Mouse (Mus musculus) forebrain, embryonic 14.5 days (tissue): Measurements from ENCODE around the gene Foxn3. TPM values are rescaled to one million over a fixed set of nuclear protein-coding genes. Genes with fewer than 3 reads are reported as not detected.

Experiments used
- ATAC-seq: fragments of 200-750 bp; cut with Nextera tagmentation; 2 replicates; pipeline ENCODE4 v1.8.0; 2017; ENCODE audit warnings: mild to moderate bottlenecking, moderate library complexity
- DNase-seq: peaks from one replicate; pipeline ENCODE4 v3.0.0-alpha.2; 2015; ENCODE audit warnings: low spot score
- H3K27ac ChIP-seq: fragments of 300-500 bp; sonication (generic); 2 replicates; pipeline ENCODE4 v1.5.1; 2014; ENCODE audit warnings: low read depth, mild to moderate bottlenecking, control low read depth, low read length, moderate library complexity
- H3K27me3 ChIP-seq: fragments of 300-500 bp; sonication (generic); replicated peaks from 2 replicates; pipeline ENCODE4 v1.6.1; 2014; ENCODE audit warnings: low read length, control low read depth, mixed read lengths; ENCODE audit not compliant: control insufficient read depth, insufficient read depth
- H3K36me3 ChIP-seq: fragments of 300-500 bp; sonication (generic); 2 replicates; pipeline ENCODE4 v1.6.1; 2014; ENCODE audit warnings: low read length, control low read depth; ENCODE audit not compliant: control insufficient read depth, insufficient read depth
- H3K4me1 ChIP-seq: fragments of 300-500 bp; sonication (generic); 2 replicates; pipeline ENCODE4 v1.6.1; 2014; ENCODE audit warnings: antibody characterized with exemption, low read length, control low read depth; ENCODE audit not compliant: control insufficient read depth, insufficient read depth
- H3K4me2 ChIP-seq: fragments of 300-500 bp; sonication (generic); 2 replicates; pipeline ENCODE4 v1.6.1; 2014; ENCODE audit warnings: mild to moderate bottlenecking, control low read depth, low read length
- H3K4me3 ChIP-seq: fragments of 300-500 bp; sonication (generic); 2 replicates; pipeline ENCODE4 v1.5.1; 2014; ENCODE audit warnings: low read depth, low read length, control low read depth
- H3K9ac ChIP-seq: fragments of 300-500 bp; sonication (generic); 2 replicates; pipeline ENCODE4 v1.6.1; 2014; ENCODE audit warnings: mild to moderate bottlenecking, low read length, control low read depth, moderate library complexity
- H3K9me3 ChIP-seq: fragments of 300-500 bp; sonication (generic); replicated peaks from 2 replicates; pipeline ENCODE4 v1.6.1; 2016; ENCODE audit warnings: low read length, control low read depth, mixed read lengths; ENCODE audit not compliant: control insufficient read depth
- WGBS: fragments of 180-500 bp; shearing (Covaris S2); extraction: QIAGEN DNeasy Blood & Tissue Kit; methylation state at CpG from one replicate; pipeline ENCODE4 v1.1.7; 2014; 5-methylcytosine and 5-hydroxymethylcytosine counted together
- polyA plus RNA-seq: library from polyadenylated mRNA; unstranded; fragments of >200 nt; fragmentation: Nextera tagmentation; extraction: Ambion mirVana; gene quantifications from 2 replicates; pipeline ENCODE4 v1.2.1, GENCODE M21; 2014

Foxn3 gene
- polyA plus RNA-seq, 1 experiment from 2014 or later: 61.6 TPM

DNA sequence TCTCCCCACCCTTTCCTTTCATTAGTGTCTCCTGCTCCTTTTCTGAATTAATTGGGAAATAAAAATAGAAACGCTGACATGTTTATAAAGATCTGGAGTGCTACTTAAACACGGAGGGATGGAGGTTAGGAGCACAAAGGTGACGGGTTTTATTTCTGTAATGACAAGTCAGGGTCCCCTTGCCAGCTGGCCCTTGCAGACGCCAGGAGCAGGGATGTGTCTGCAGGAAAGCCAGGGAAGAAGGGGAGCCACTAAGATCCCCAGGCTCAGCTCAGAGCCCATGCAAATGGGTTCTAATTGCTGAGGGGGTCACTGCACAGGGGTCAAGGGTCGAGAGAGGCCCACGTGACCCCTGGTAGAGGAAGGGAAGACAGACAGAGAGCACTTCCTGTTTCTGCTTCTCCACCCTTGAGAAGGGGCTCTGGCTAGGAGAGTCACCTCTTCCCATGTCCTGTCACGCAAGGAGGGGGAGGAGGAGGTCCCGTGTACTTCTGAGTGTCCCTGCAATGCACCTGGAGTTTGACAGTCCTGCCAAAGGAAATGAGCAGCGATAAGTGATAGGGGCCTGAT, 36.7 kb downstream of the Foxn3 start:
- Histone ChIP-seq H3K27ac (no peak overlapping the region), H3K9me3 (no peaks in the 10 kb centered on the region), H3K4me3 (no peak overlapping the region), H3K4me1 (peaks cover 4% of the 10 kb centered on the region; the same call in 1 of the 2 replicates), H3K27me3 (no peaks in the 10 kb centered on the region), H3K36me3 (no peaks in the 10 kb centered on the region), H3K9ac (no peak overlapping the region), H3K4me2 (no peak overlapping the region)
- ATAC-seq: no peak
- WGBS: 58% methylated on average over 9 of the region's 9 CpGs
- DNase-seq: no peak

DNA sequence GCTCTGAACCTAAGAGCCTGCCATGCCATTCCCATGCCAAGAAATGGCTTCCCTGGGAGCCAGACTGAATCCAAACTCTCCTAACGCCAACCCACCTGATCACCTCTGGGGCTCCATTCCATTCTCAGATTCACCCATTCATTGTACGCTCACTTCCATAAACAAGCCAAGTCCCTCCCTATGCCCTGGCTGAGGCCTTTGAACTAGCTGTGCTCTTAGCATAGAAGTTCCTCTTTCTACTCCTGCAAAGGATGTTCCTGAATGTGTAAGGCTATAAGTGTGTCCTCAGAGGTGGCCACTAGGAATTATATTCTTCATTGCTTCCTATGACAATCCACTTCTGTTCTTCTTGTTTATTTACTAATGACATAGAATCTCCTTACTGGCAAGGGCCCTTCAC, 40.5 kb downstream of the Foxn3 start:
- ATAC-seq: no peak

DNA sequence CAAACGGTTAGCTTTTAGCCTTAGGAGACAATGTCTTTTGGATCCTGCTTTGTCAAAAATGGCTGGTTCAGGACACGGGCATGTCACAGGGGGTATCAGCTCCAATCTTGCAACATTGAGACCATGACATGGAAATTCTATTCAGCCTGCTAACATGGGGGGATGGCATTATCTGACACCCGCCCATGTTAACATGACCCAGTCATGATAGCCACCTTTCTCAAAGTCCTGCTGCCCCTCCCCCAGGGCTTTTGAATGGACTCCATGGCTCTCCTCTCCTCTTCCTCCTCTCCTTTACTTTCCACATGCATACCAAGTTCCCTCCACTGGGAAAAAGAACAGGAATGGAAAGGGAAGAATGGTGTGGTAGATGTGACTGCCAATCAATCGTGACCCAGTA, 43.5 kb downstream of the Foxn3 start:
- H3K9ac ChIP-seq: no peak overlapping the region
- no peaks in the 10 kb centered on the region for H3K27me3 ChIP-seq
- H3K4me3 ChIP-seq: no peak overlapping the region
- WGBS: 77% methylated on average over 4 of the region's 4 CpGs
- H3K4me2 ChIP-seq: no peak overlapping the region
- peaks cover 18% of the 10 kb centered on the region for H3K4me1 ChIP-seq
- H3K9me3 ChIP-seq: no peaks in the 10 kb centered on the region
- no peak for ATAC-seq
- no peaks in the 10 kb centered on the region for H3K36me3 ChIP-seq
- no peak for DNase-seq
- H3K27ac ChIP-seq: no peak overlapping the region

More for the DNA sequence above, 40.5 kb downstream of the Foxn3 start:
- WGBS: 89% methylated on average over 2 of the region's 2 CpGs
- peaks cover 18% of the 10 kb centered on the region for H3K4me1 ChIP-seq
- no peak for DNase-seq
- H3K9me3 ChIP-seq: no peaks in the 10 kb centered on the region
- H3K27me3 ChIP-seq: no peaks in the 10 kb centered on the region
- no peak overlapping the region for H3K4me3 ChIP-seq
- no peak overlapping the region for H3K9ac ChIP-seq
- no peaks in the 10 kb centered on the region for H3K36me3 ChIP-seq
- no peak overlapping the region for H3K27ac ChIP-seq
- no peak overlapping the region for H3K4me2 ChIP-seq

DNA sequence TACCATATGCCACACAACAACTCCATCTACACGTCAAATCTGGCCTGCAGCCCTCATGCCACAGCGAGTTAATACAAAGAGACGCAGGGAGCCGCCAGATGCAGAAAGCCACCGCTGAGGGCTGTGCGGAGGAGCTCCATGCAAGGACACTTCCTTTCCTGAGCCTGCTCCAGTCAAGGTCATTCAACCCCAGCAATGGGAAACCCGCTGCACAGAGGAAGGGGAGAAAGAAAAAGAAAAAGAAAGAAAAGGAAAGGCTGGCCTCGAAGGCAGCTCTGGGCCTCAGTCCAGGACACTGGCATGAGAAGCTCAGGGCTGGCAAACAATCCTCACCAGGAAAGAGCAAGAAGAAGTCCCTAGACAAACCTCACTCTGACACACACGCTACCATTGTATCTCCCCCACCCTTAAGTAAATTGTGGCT, 44.2 kb downstream of the Foxn3 start:
- H3K4me2 ChIP-seq: peak overlapping the region; percentile 13
- no peaks in the 10 kb centered on the region for H3K36me3 ChIP-seq
- peak; percentile 91 for ATAC-seq
- peak; percentile 85 for DNase-seq
- H3K4me3 ChIP-seq: no peak overlapping the region
- peak overlapping the region; percentile 59 for H3K27ac ChIP-seq
- no peaks in the 10 kb centered on the region for H3K27me3 ChIP-seq
- WGBS: 12% methylated on average over 9 of the region's 9 CpGs
- H3K4me1 ChIP-seq: peaks cover 18% of the 10 kb centered on the region
- H3K9ac ChIP-seq: no peak overlapping the region
- H3K9me3 ChIP-seq: no peaks in the 10 kb centered on the region

DNA sequence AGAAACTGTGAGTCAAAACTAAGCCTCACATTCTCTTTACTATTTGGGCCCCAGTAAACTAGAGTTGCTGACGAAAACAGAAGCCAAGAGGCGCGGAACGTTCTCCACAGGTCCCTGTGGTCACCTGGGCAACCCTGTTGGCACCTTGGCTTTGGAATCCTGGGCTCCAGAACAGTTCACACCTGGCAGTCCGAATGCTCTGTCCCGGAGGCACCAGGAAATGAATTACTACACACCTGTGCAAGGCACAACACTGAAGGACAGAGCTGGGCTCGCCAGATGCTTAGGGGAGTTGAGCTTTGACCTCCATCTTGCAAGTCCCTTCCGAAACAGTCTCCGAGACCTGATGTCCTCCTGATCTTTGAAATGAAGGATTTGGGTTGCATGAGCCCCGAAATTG, 44.7 kb downstream of the Foxn3 start:
- Histone ChIP-seq H3K27me3 (no peaks in the 10 kb centered on the region), H3K9ac (no peak overlapping the region), H3K36me3 (no peaks in the 10 kb centered on the region), H3K4me3 (no peak overlapping the region), H3K4me1 (peaks cover 18% of the 10 kb centered on the region), H3K27ac (no peak overlapping the region; the same call in 1 of the 2 replicates), H3K4me2 (no peak overlapping the region; the same call in 1 of the 2 replicates), H3K9me3 (no peaks in the 10 kb centered on the region)
- no peak for DNase-seq
- ATAC-seq: no peak; the same call in 1 of the 2 replicates
- 93% methylated on average over 10 of the region's 10 CpGs for WGBS

DNA sequence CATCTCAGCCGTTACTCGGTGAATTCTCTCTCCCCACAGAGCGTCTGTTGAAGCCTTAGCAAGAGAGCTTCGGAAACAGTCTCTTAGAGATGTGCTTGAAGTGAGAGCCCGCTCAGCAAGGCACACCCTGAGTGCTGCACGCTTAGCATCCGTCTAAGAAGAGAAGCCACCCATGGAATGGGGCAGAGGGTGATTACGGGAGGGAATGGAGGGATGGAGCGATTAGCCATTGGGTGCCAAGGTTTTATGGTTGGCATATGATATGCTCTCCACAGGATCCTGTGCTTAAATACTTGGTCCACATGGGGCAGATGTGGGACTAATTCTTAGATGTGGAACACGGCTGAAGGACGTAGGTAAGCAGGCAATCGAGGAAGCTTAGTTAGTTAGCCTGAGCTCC, 45.3 kb downstream of the Foxn3 start:
- WGBS: 93% methylated on average over 12 of the region's 12 CpGs
- Histone ChIP-seq H3K9ac (no peak overlapping the region), H3K9me3 (no peaks in the 10 kb centered on the region), H3K27me3 (no peaks in the 10 kb centered on the region), H3K36me3 (no peaks in the 10 kb centered on the region), H3K4me2 (no peak overlapping the region), H3K4me1 (peaks cover 18% of the 10 kb centered on the region), H3K4me3 (no peak overlapping the region), H3K27ac (no peak overlapping the region)
- DNase-seq (no peak), ATAC-seq (no peak)

DNA sequence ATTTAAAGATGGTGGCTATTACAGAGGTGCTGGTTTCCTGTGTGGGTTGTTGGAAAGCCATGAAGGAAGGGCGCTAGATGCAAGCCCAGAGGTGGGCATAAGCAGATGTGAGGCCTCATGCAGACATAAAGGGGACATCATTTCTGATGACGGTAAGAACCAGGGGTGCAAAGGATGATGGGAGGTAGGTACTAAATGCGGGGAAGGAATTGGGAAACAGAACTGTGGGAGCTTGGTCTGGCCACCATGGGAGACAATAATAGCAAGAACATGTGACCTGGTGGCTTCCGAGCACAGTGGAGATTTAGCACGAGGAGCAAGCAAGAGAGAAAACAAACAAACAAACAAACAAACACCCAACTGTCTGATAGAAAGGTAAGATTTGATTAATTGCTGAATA, 46.1 kb downstream of the Foxn3 start:
- WGBS: 92% methylated on average over 5 of the region's 5 CpGs
- no peak overlapping the region for H3K9ac ChIP-seq
- peaks cover 18% of the 10 kb centered on the region for H3K4me1 ChIP-seq
- ATAC-seq: no peak
- no peaks in the 10 kb centered on the region for H3K27me3 ChIP-seq
- no peaks in the 10 kb centered on the region for H3K36me3 ChIP-seq
- H3K9me3 ChIP-seq: no peaks in the 10 kb centered on the region
- no peak overlapping the region for H3K4me3 ChIP-seq
- DNase-seq: no peak
- H3K4me2 ChIP-seq: no peak overlapping the region
- no peak overlapping the region for H3K27ac ChIP-seq

DNA sequence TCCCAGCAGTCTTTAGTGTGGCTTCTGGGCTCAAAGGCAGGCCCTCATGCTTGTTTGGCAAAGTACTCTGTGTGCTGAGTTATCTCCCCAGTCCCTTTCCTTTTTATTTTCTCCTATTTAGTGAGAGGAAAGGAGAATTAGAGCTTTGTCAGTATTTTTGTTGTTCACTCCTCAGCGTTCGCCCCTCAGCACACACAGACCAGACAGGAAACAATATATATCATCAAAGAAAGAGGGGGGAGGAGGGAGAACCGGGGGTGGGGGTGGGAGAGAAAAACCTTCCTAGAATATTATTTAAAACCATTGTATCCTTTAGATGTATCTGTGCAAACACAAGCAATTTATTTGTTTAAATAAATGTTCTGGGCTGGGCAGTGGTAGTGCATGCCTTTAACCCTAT, 47.9 kb downstream of the Foxn3 start:
- Histone ChIP-seq H3K4me3 (no peak overlapping the region), H3K27me3 (no peaks in the 10 kb centered on the region), H3K36me3 (no peaks in the 10 kb centered on the region), H3K27ac (no peak overlapping the region), H3K9ac (no peak overlapping the region), H3K4me2 (no peak overlapping the region), H3K4me1 (peaks cover 18% of the 10 kb centered on the region), H3K9me3 (no peaks in the 10 kb centered on the region)
- no peak for ATAC-seq
- WGBS: 78% methylated on average over 3 of the region's 3 CpGs
- no peak for DNase-seq

DNA sequence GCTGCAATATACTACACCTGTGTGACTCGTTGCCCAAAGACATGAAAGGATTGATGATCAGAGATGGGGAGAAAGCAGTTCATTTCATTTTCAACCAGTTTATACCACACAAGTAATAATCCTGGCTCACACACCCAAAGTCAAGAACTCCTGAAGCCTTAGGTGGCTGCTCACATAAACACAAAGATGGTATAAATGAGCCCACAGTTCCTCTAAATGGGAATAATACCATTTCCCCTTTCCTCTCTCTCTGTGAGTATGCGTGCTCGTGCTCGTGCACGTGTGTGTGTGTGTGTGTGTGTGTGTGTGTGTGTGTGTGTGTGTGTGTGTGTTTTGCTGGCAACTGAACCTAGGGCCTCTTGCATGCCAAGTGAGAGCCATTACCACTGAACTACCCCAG, 51.7 kb downstream of the Foxn3 start:
- Histone ChIP-seq H3K27me3 (no peaks in the 10 kb centered on the region), H3K36me3 (no peaks in the 10 kb centered on the region), H3K4me3 (no peak overlapping the region), H3K9me3 (no peaks in the 10 kb centered on the region), H3K4me1 (no peaks in the 10 kb centered on the region), H3K27ac (no peak overlapping the region), H3K9ac (no peak overlapping the region), H3K4me2 (no peak overlapping the region)
- ATAC-seq (no peak), DNase-seq (no peak)
- 94% methylated on average over 5 of the region's 5 CpGs for WGBS
